Mouse (Mus musculus) cerebellum, adult 9-10 months (tissue): ENCODE measurements around the gene E130114P18Rik.

Experiments used
- DNase-seq: peaks from one replicate; pipeline ENCODE4 v3.0.0; 2022

Gene E130114P18Rik

GRCm38 (mm10) chr4:97775494-97776265 is 2.2 kb downstream of the E130114P18Rik start:
- DNase-seq, result peak; percentile 40

DNA sequence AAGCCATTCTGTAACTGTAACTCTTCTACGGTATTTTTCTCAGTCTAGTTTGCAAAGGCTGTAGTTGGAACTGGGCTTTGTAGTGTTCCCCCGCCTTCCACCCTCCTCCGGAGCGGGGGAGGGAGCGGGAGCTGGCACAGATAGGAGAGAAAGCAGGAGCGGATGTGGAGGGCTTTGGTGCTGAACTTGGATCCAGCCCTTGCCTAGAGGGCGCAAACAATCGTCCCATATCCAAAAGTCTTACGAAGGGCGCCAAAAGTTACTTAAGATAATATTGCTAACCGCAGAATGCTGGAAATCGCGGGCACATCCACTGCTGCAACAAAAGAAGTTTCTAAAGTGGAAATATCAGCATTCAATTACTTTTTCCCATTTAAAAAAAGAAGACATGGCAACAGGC is 2.8 kb downstream of the E130114P18Rik start:
- DNase-seq, result no peak

GRCm38 (mm10) chr4:97774446-97774950 is 3.4 kb downstream of the E130114P18Rik start:
- DNase-seq, result no peak

- no peak for DNase-seq
Measured at GRCm38 (mm10) chr4:97773791-97774190, 4.1 kb downstream of the E130114P18Rik start.

GRCm38 (mm10) chr4:97773110-97773593 is 4.7 kb downstream of the E130114P18Rik start:
- peak; percentile 99 for DNase-seq

DNA sequence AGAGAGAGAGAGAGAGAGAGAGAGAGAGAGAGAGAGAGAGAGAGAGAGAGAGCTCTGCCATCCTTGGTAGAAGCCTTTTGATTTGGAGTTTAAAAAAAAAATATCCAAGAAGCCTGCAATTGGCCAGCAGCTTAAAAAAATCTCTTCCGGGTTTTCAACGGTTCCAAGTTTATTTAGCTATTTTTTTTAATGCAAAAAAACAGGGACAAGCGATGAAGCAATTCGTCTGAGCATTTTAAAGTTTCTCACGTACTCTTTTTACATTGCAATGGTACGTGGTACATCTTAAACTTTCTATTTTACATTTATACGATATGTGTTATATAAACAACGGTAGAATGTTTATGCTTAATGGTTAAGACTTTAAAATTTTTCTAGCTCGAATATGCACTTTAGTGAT is 5.2 kb downstream of the E130114P18Rik start, which contains the start of gene Nfia:
Gene Nfia, plus strand, starts transcription at position 94 of the 400 bp plus-strand sequence.
- DNase-seq, result peak; percentile 70

GRCm38 (mm10) chr4:97772084-97772484 is 5.8 kb downstream of the E130114P18Rik start:
- DNase-seq, result peak; percentile 98

GRCm38 (mm10) chr4:97771426-97771825 is 6.5 kb downstream of the E130114P18Rik start:
- peak; percentile 59 for DNase-seq

DNA sequence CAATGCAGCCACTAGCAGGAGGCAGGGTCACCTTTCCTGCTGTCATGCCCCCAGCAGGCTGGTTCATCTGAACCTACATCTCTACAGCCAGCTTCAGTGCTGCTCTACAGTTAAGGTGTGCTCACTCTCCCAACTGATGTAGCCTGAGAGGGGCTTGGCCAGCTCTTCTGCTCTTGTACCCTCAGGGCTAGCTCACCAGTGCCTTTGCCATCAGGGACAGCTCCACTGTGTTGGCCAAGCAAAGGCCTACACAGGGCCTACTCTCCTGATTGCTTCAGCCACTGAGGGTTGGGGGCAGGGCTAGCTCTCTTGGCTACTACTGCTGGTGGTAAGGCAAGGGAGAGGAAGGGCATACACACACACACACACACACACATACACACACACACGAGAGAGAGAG is 8.0 kb downstream of the E130114P18Rik start:
- DNase-seq, result no peak

DNA sequence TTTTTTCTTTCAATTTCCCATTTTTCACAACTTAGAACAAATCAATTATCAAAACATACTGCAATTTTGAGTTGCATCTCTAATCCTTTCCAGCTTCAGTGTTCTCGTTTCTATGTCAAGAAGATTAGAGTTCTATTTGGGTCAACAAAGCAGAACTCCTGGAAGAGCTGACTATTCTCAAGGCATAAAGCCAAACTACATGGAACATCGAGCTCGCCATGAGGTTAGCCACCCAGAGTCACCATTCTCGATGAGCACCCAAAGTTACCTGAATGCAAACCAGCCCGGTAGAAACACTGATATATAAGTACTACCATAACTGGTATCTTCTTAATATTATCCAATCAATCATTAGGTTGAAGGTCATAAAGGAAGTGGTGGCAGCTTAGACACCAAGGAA is 10.4 kb downstream of the E130114P18Rik start:
- no peak for DNase-seq

DNA sequence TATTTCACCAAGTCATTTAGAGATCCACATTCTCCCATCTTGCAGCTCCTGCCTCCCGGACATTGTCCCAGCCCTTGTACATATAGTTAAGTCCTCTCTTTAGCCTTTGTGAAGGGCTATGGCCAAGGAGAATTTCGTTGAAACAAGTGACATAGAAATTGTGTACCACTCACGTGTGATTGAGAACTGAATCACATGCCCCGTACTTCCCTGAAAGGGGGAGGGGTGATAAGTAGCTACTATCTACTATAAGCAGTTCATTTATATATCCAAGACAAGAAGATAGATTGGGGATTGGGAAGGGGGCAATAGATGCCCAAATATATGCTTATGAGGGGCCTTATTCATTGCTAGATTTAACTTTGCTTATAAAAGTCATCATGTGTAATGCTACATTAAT is 10.9 kb downstream of the E130114P18Rik start:
- DNase-seq, result no peak

DNA sequence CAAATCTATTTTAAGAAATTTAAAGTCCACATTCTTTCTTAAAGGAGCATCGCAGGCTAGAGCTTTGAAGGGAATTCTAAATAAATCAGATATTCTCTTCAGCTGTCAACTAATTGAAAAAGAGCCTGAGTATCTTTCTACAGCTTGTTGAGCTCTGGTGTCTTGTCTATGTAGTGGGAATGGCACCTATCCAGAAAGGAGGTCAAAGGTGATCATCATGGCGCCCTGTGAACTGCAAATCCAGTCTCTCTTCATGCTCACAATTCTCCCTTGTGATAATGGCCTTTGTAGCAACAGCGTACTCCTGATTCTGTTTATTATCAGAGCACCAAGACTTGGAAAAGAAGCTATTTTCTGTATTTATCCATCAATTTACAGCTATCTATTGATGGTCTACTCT is 11.8 kb downstream of the E130114P18Rik start:
- DNase-seq, result no peak

DNA sequence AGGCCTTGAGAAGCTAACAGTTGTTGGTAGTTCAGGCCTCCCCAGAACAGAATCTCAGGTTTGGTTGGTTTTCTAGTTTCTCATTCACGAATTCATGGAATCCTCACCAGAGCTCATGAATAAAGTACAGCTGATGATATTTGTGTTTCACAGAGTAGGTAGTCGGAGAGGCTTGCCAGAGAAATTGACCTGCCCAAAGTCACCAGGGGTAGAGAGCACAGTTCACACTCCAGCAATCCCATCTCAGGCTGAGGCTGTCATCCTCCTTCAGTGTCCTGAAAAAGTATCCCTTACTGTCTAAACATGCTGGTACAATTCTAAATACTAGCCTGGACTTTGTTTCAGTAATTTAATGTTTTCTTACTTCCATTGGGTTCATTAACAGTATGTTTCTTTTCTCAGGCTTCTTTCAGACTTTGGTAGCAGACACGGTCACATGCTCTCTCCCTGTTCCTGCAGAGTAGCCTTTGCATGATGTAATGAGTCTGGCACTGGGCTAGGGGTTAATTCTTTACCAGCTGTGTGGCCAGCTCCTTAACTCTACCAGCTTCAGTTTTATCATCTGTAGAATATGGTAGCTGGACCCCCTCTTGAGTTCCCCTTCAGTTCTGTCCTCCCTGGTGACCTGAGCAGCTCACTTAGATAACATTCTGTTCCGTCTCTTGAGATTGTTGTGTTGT is 12.4 kb downstream of the E130114P18Rik start:
- no peak for DNase-seq

DNA sequence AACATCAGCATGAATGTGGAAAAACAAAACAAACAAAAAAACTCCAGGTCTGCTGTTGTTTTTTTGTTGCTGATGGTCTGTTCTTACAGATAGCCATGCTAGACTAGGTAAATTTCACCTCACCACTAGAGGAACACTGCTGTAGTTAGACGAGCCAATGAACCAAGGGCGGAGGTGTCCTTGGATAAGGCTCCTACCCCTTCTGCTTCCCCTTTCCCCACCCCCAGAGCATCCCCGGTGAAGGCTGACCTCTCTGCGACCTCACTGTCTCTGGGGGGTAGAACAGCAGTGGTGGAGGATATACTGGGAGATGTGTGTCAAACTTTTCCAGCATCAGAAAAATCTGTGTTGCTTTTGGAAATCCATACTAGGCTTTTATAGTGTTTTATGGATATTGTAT is 13.3 kb downstream of the E130114P18Rik start:
- no peak for DNase-seq

- no peak for DNase-seq
Measured at GRCm38 (mm10) chr4:97758661-97759060, 19.2 kb downstream of the E130114P18Rik start.

- peak; percentile 67 for DNase-seq
Measured at GRCm38 (mm10) chr4:97757978-97758461, 19.9 kb downstream of the E130114P18Rik start.

GRCm38 (mm10) chr4:97757207-97757977 is 20.5 kb downstream of the E130114P18Rik start:
- peak; percentile 83 for DNase-seq

DNA sequence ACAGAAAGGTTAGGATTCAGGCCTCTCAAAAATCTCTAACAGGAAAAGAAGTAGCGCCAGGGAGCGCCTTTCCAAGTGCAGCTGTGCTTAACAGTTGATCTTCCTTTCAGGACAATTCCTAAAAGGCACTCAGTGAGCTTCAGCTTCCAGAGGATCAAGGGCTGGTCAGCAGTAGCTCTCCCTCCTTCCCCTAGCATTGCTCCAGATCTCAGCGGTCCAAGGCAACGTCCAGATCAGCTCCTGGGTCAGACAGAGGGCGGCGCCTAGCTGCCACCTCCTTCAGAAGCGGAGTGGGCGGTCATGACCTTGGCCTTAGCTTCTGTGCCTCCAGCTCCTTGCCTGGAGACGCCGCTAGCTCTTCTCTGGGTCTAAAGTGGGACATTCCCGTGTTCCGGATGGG is 23.6 kb downstream of the E130114P18Rik start:
- no peak for DNase-seq

- DNase-seq, result no peak
Measured at GRCm38 (mm10) chr4:97753521-97753920, 24.4 kb downstream of the E130114P18Rik start.

DNA sequence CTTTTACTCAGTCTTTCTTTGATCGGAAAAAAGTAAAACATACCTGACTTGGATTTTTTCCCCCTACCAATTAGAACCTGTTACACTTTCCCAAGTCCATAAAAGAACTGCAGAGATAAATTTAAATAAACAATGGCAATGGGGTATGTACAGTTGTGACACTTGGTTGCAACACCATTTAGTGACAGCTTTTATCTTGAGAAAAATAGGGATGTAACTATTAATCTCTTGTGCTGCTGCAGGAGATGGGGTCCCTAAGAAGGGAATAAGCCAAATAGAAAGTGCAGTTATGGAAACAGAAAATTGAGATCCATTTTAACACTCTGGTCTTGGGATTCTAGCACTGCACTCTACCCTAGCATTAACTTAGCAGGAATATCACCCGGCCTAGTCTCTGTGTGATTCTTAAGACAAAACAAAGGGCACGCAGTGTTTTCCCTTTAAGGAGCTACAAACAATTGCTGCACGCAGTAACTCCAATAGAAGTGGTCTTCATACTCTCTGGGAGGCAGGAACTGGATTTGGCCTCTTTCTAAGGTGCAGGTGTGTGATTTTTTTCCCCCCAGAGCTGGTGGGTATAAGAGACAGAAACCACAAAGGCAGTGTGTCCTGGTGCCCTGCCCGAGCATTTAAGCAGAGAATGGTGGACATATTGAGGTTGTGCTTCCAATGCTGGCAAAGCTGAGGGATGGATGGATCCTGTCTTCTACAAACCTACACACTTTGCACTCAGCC is 25.4 kb downstream of the E130114P18Rik start:
- DNase-seq, result no peak

DNA sequence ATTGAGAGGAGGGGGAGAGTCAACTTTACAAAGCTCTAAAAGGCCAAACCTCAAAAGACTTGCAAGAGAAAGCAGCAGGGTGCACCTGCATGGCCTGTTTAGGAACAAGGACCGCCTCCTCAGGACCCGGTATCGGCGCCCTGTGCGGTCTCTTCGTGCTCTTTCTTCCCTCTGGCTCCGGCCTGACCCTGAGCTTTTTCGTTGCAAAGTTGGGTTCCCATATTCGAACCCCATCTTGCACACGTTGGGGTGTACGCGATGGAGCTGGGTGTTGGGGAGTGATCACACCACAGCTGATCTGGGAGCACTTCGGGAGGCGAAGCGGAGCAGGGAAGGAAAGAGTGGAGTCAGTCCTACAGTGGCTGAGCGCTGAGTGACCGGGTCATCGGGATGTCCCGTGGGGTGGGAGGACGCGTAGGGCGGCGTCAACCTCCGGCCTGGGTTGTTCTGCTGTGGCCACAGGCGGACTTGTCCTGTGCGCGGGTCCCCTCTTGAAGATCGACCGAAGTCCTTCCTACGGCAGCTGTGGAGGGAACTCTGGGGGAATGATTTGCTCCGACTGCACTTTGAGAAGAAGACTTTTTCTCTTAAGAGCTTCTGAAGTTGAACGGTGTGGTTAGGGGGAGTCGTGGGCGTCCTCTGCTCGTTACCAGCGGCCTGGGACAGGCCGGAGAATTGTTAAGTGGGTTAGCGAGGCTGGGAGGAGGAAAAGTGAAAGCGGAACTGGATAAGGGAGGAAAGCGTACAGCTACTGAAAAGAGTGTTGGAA is 26.2 kb downstream of the E130114P18Rik start:
- DNase-seq, result no peak
